Mouse (Mus musculus) forebrain, embryonic 11.5 days (tissue): ENCODE measurements around the gene Zeb2. TPM values are rescaled to one million over a fixed set of nuclear protein-coding genes. Genes with fewer than 3 reads are reported as not detected.
"Not testable (repeated sequence)": the region's sequence is repeated elsewhere in the genome, so short reads cannot be mapped to it uniquely, and the experiment has no call there.

Experiments used
- ATAC-seq: fragments of 200-750 bp; cut with Nextera tagmentation; replicated peaks from 2 replicates; pipeline ENCODE4 v1.8.0; 2017; ENCODE audit warnings: moderate TSS enrichment; ENCODE audit not compliant: low FRiP score
- DNase-seq: peaks from one replicate; pipeline ENCODE4 v3.0.0-alpha.2; 2017; ENCODE audit warnings: low spot score
- H3K27ac ChIP-seq: fragments of 300-500 bp; sonication (generic); 2 replicates; pipeline ENCODE4 v1.5.1; 2014; ENCODE audit warnings: low read depth, low read length
- H3K27me3 ChIP-seq: fragments of 300-500 bp; sonication (generic); 2 replicates; pipeline ENCODE4 v1.6.1; 2014; ENCODE audit warnings: mild to moderate bottlenecking, low read length, mixed read lengths; ENCODE audit not compliant: control insufficient read depth, insufficient read depth
- H3K36me3 ChIP-seq: fragments of 300-500 bp; sonication (generic); 2 replicates; pipeline ENCODE4 v1.6.1; 2014; ENCODE audit warnings: mild to moderate bottlenecking, low read length, moderate library complexity, mixed read lengths; ENCODE audit not compliant: control insufficient read depth, insufficient read depth
- H3K4me1 ChIP-seq: fragments of 300-500 bp; sonication (generic); replicated peaks from 2 replicates; pipeline ENCODE4 v1.6.1; 2014; ENCODE audit warnings: low read length, mixed read lengths; ENCODE audit not compliant: control insufficient read depth, insufficient read depth
- H3K4me2 ChIP-seq: fragments of 300-500 bp; sonication (generic); 2 replicates; pipeline ENCODE4 v1.6.1; 2014; ENCODE audit warnings: low read depth, mild to moderate bottlenecking, low read length, moderate library complexity, mixed read lengths; ENCODE audit not compliant: severe bottlenecking
- H3K4me3 ChIP-seq: fragments of 300-500 bp; sonication (generic); 2 replicates; pipeline ENCODE4 v1.5.1; 2014; ENCODE audit warnings: low read depth, low read length
- H3K9ac ChIP-seq: fragments of 300-500 bp; sonication (generic); 2 replicates; pipeline ENCODE4 v1.6.1; 2014; ENCODE audit warnings: low read length
- H3K9me3 ChIP-seq: fragments of 300-500 bp; sonication (generic); 2 replicates; pipeline ENCODE4 v1.6.1; 2016; ENCODE audit warnings: low read length, mixed read lengths; ENCODE audit not compliant: control insufficient read depth
- WGBS: fragments of 180-500 bp; shearing (Covaris S2); extraction: QIAGEN DNeasy Blood & Tissue Kit; methylation state at CpG from one replicate; pipeline ENCODE4 v1.1.7; 2014; 5-methylcytosine and 5-hydroxymethylcytosine counted together
- polyA plus RNA-seq: library from polyadenylated mRNA; unstranded; fragments of >200 nt; fragmentation: Nextera tagmentation; extraction: Ambion mirVana; gene quantifications from 2 replicates; pipeline ENCODE4 v1.2.1, GENCODE M21; 2014

Gene Zeb2
- polyA plus RNA-seq, 1 experiment from 2014 or later, result 50.0 TPM

DNA sequence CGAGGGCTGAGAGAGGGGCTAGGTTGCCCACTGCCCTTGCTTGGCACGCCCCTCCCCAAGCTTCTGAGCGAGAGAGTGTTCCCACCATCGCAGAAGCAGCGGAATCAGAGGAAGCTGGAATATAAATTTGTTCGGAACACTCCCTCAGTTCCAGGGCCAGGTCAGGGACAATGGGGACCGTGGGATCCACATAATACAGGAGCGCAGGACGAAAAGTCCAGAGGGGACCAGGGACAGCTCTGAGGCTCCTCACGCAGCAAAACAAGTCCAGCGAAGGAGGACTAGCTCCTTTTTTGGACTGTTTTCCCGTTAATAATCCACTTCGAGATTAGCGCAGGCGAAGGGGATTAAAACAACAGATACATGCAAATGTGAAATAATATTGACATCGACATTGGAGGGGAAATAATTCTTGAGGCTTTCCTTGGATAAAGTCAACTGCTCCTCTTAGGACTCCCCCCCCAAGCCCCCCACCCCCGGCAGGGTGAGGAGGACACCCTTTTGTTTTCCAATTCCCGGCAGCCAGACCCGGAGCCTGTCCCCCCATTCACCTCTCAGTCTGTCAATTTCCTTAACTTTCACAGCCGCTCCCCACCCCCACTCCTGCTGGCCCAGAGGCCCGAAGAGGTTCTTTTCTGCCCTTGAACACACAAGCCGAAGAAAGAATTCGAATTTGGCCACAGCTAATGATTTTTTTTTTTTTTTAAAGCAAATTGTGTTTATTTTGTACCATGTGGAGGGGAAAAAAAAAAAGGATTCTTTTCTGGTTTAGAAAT, 1.3 kb downstream of the Zeb2 start:
- WGBS, result under 1% methylated on average over 23 of the region's 23 CpGs
- ATAC-seq (peak; percentile 37), DNase-seq (peak; percentile 75)
- H3K4me1 ChIP-seq, result peaks cover 5% of the 10 kb centered on the region; the same call in 1 of the 2 replicates
- peak overlapping the region; percentile 49 for H3K4me3 ChIP-seq
- H3K27me3 ChIP-seq, result no peaks in the 10 kb centered on the region
- H3K27ac ChIP-seq, result peak overlapping the region; percentile 83
- H3K9ac ChIP-seq, result peak overlapping the region; percentile 36
- no peaks in the 10 kb centered on the region for H3K9me3 ChIP-seq
- peak overlapping the region; percentile 68 for H3K4me2 ChIP-seq
- no peaks in the 10 kb centered on the region for H3K36me3 ChIP-seq

DNA sequence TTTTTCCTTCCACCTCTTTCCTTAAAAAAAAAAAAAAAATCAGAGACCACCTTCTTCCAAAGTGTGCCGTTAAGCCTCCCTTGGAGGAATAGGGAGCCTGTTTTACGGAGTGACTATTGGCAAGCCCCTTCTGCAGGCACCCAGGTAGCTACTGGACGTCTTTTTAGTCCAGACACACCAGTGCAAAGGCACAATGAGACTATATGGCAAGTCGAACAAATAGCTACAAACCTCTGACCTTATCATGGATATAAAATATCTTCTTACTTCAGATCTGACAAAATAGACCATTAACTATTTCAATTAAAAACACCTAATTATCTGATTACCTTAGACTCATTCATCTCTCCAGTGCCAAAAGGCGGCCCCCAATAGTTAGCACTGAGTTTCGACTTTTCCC, 2.0 kb downstream of the Zeb2 start:
- ATAC-seq, result no peak
- peak overlapping the region; percentile 83; the same call in 1 of the 2 replicates for H3K27ac ChIP-seq
- peak overlapping the region; percentile 49 for H3K4me3 ChIP-seq
- no peak overlapping the region; the same call in 1 of the 2 replicates for H3K9ac ChIP-seq
- 5% methylated on average over 6 of the region's 6 CpGs for WGBS
- H3K9me3 ChIP-seq, result no peaks in the 10 kb centered on the region
- no peaks in the 10 kb centered on the region for H3K27me3 ChIP-seq
- no peaks in the 10 kb centered on the region for H3K36me3 ChIP-seq
- peaks cover 5% of the 10 kb centered on the region; the same call in 1 of the 2 replicates for H3K4me1 ChIP-seq
- peak overlapping the region; percentile 68; the same call in 1 of the 2 replicates for H3K4me2 ChIP-seq
- DNase-seq, result no peak

DNA sequence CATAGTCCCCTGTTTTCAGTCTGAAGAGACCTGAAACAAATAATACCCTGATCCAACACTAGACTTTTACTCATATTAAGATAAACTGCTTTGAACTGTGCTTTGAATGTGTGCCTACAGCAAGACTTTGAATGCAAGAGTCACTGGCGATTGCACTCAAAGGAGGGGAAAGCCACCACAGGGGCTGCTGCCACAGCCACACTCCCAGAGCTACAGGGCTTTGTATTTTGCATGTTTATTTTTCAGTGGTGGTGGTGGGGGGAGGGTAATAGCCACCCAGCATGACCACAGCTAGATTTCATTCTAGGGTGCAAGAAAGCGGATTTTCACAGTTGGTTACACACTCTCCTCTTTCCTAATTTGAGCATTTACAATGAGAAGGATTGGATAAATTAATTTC, 2.6 kb downstream of the Zeb2 start:
- Histone ChIP-seq H3K27ac (0 out of 2 replicates have a peak overlapping the region, but pooled peaks have one; percentile 31), H3K9ac (0 out of 2 replicates have a peak overlapping the region, but pooled peaks have one; percentile 23), H3K4me2 (no peak overlapping the region), H3K36me3 (no peaks in the 10 kb centered on the region), H3K4me3 (no peak overlapping the region), H3K4me1 (peaks cover 5% of the 10 kb centered on the region; the same call in 1 of the 2 replicates), H3K9me3 (no peaks in the 10 kb centered on the region), H3K27me3 (no peaks in the 10 kb centered on the region)
- WGBS, result 8% methylated on average over 2 of the region's 2 CpGs
- ATAC-seq (no peak), DNase-seq (peak; percentile 55)

DNA sequence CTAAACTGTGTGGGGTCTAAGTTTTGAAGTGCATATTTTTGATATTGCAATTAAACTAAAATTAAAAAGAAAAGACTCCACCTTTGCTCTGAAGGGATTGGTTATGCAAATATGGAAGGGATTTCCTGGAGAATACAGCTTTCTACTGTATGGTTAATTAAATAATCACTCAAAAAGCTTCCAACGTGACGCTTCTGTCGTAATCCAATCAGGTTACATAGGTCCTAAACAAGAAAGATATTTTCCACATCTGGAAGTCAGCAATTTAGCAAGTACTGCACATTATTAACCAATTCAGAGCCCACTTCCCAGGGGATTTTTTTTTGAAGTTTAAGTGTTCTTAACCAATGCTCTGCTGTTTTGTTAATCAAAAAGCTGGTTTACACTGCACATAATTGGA, 3.3 kb downstream of the Zeb2 start:
- WGBS, result 14% methylated on average over 3 of the region's 3 CpGs
- ATAC-seq (no peak), DNase-seq (no peak)
- no peak overlapping the region for H3K9ac ChIP-seq
- no peaks in the 10 kb centered on the region for H3K36me3 ChIP-seq
- no peaks in the 10 kb centered on the region for H3K27me3 ChIP-seq
- no peak overlapping the region for H3K27ac ChIP-seq
- H3K9me3 ChIP-seq, result no peaks in the 10 kb centered on the region
- H3K4me1 ChIP-seq, result peaks cover 5% of the 10 kb centered on the region; the same call in 1 of the 2 replicates
- no peak overlapping the region for H3K4me2 ChIP-seq
- no peak overlapping the region for H3K4me3 ChIP-seq

DNA sequence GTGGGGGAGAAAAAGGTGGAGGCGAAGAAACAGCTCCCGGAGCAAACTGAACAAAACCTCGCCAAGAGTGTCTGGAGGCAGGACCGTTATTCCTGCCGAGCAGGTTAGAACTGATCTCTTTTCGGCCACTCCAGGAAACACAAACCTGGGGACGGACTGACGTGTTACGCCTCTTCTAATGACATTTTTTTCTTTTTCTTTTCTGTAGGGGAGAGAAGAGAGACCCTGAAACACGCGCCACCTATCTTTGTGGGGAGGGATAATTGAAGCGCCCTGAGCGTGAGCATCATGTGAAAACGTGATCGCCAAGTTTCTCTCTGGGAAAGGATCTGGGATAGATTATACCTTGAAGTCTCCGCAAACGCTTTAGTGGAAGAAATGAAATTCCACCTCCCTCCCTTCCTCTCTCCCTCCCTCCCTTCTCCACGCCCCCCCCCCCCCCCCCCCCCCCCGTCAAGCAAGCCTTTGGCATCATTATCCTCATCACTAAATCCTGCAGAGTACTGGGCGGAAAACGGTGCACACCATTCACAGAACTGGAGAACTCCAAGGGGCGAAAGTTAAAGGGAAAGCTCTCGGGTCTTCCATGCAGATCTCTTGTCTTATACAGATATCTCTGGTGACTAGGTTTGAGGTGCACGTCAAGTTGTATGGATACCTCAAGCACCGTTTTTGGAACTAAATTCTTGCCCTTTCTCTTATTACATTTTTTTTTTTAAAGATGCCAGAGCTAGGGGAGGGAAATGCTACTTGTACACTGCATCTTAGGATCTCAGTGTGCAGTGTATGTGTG, 4.1 kb downstream of the Zeb2 start:
- Histone ChIP-seq H3K4me1 (peaks cover 5% of the 10 kb centered on the region; the same call in 1 of the 2 replicates), H3K9ac (peak overlapping the region; percentile 99), H3K4me2 (peak overlapping the region; percentile 55), H3K36me3 (no peaks in the 10 kb centered on the region), H3K27me3 (no peaks in the 10 kb centered on the region), H3K9me3 (no peaks in the 10 kb centered on the region), H3K27ac (peak overlapping the region; percentile 37; the same call in 1 of the 2 replicates), H3K4me3 (peak overlapping the region; percentile 95)
- no peak for ATAC-seq
- 2% methylated on average over 21 of the region's 25 CpGs for WGBS
- DNase-seq, result peak; percentile 65

DNA sequence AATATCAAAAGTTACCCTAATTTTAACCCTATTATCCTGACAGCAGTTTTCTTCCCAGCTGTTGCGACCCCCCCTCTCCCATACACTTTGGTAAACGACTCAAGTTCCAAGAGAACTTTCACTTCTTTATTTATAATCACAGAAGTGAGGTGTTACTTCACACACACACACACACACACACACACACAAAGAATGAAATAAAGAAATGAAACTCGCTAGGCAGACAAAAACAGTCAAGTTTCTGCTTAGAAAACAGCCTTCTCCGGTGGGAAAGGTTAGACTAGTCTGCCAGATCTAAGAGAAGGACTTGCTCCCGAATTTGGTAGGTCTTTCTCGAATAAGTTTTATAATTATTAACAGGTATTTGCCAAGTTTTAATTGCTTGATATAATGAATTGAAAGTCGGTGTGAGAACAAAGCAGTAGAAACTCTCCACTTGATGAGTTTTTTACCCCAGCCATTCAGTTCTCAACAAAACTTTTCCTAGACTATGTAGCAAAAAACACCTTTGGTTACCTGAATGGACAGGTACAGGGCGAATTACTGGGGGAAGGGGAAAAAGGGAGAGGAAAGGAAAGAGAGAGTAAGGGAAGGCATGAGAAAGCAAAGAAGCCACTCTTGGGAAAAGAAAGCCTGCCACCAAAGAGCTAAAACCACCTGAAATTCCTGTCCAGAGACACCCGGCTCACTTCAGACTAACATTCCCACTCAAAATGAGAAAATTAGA, 5.0 kb downstream of the Zeb2 start:
- Histone ChIP-seq H3K9ac (peak overlapping the region; percentile 99), H3K4me2 (peak overlapping the region; percentile 55), H3K9me3 (no peaks in the 10 kb centered on the region), H3K36me3 (no peaks in the 10 kb centered on the region), H3K27me3 (no peaks in the 10 kb centered on the region), H3K4me1 (peaks cover 12% of the 10 kb centered on the region; the same call in 1 of the 2 replicates), H3K4me3 (peak overlapping the region; percentile 95), H3K27ac (peak overlapping the region; percentile 37; the same call in 1 of the 2 replicates)
- no peak for ATAC-seq
- WGBS, result 3% methylated on average over 9 of the region's 9 CpGs
- no peak for DNase-seq

GRCm38 (mm10) chr2:45111571-45111970, 5.6 kb downstream of the Zeb2 start:
- Histone ChIP-seq H3K9ac (peak overlapping the region; percentile 99), H3K4me3 (peak overlapping the region; percentile 95), H3K4me1 (peaks cover 13% of the 10 kb centered on the region), H3K27ac (peak overlapping the region; percentile 97; the same call in 1 of the 2 replicates), H3K4me2 (peak overlapping the region; percentile 55)
- 0% methylated on average over 3 of the region's 3 CpGs for WGBS
- ATAC-seq, H3K27me3 ChIP-seq, DNase-seq, H3K36me3 ChIP-seq, H3K9me3 ChIP-seq: not testable (repeated sequence)
